Mouse (Mus musculus): ENCODE results near the gene Terb2. TPM values are rescaled to one million over a fixed set of nuclear protein-coding genes. Genes with fewer than 3 reads are reported as not detected.
A peak's percentile ranks its signal among the peaks of the same experiment; 100 is the strongest.

Gene Terb2
- polyA plus RNA-seq, 1 experiment from 2014 or later, result not detected

GRCm38 (mm10) chr2:122156051-122156700 lies 29.9 kb upstream of the Terb2 start:
- 86% methylated on average over 4 of the region's 4 CpGs for WGBS
- H3K9me3 ChIP-seq (ENCODE audit: control insufficient read depth, low read depth, low read length), result no peaks in the 10 kb centered on the region
- no peaks in the 10 kb centered on the region; the same call in 1 of the 2 replicates for H3K36me3 ChIP-seq (ENCODE audit: control insufficient read depth, insufficient read depth, low read length)
- H3K27ac ChIP-seq (ENCODE audit: low read length), result no peak overlapping the region
- H3K9ac ChIP-seq (replicated peaks; ENCODE audit: low read depth, low read length), result no peak overlapping the region
- H3K4me2 ChIP-seq (replicated peaks; ENCODE audit: low read depth, low read length), result no peak overlapping the region
- H3K4me3 ChIP-seq (ENCODE audit: low read depth, low read length), result no peak overlapping the region
- H3K27me3 ChIP-seq (ENCODE audit: control insufficient read depth, insufficient read depth, low read length), result no peaks in the 10 kb centered on the region
- ATAC-seq (ENCODE audit: insufficient number of reproducible peaks, insufficient read depth, low FRiP score, low read depth), result no peak
- peaks cover 5% of the 10 kb centered on the region; the same call in 1 of the 2 replicates for H3K4me1 ChIP-seq (ENCODE audit: control insufficient read depth, insufficient read depth, low read length)

- H3K4me1 ChIP-seq (ENCODE audit: control insufficient read depth, insufficient read depth, low read length), result peaks cover 8% of the 10 kb centered on the region; the same call in 1 of the 2 replicates
- no peak for ATAC-seq (ENCODE audit: insufficient number of reproducible peaks, insufficient read depth, low FRiP score, low read depth)
- no peaks in the 10 kb centered on the region for H3K27me3 ChIP-seq (ENCODE audit: control insufficient read depth, insufficient read depth, low read length)
- H3K9ac ChIP-seq (replicated peaks; ENCODE audit: low read depth, low read length), result no peak overlapping the region
- H3K9me3 ChIP-seq (ENCODE audit: control insufficient read depth, low read depth, low read length), result no peaks in the 10 kb centered on the region
- H3K36me3 ChIP-seq (ENCODE audit: control insufficient read depth, insufficient read depth, low read length), result no peaks in the 10 kb centered on the region
- H3K27ac ChIP-seq (ENCODE audit: low read length), result no peak overlapping the region; the same call in 1 of the 2 replicates
- no peak overlapping the region for H3K4me2 ChIP-seq (replicated peaks; ENCODE audit: low read depth, low read length)
- H3K4me3 ChIP-seq (ENCODE audit: low read depth, low read length), result no peak overlapping the region
Observed at GRCm38 (mm10) chr2:122157561-122157960, 28.5 kb upstream of the Terb2 start.

- Histone ChIP-seq H3K4me2 (replicated peaks; ENCODE audit: low read depth, low read length) (no peak overlapping the region), H3K9ac (replicated peaks; ENCODE audit: low read depth, low read length) (no peak overlapping the region), H3K36me3 (ENCODE audit: control insufficient read depth, insufficient read depth, low read length) (no peaks in the 10 kb centered on the region), H3K27ac (ENCODE audit: low read length) (peak overlapping the region; percentile 29; the same call in 1 of the 2 replicates), H3K27me3 (ENCODE audit: control insufficient read depth, insufficient read depth, low read length) (no peaks in the 10 kb centered on the region), H3K4me1 (ENCODE audit: control insufficient read depth, insufficient read depth, low read length) (peaks cover 8% of the 10 kb centered on the region; the same call in 1 of the 2 replicates), H3K9me3 (ENCODE audit: control insufficient read depth, low read depth, low read length) (no peaks in the 10 kb centered on the region), H3K4me3 (ENCODE audit: low read depth, low read length) (no peak overlapping the region)
- ATAC-seq (ENCODE audit: insufficient number of reproducible peaks, insufficient read depth, low FRiP score, low read depth), result peak; percentile 59; the same call in 1 of the 2 replicates
- 29% methylated on average over 6 of the region's 6 CpGs for WGBS
Observed at GRCm38 (mm10) chr2:122158362-122158802, 27.7 kb upstream of the Terb2 start.

GRCm38 (mm10) chr2:122159667-122160066 lies 26.4 kb upstream of the Terb2 start:
- no peak overlapping the region for H3K27ac ChIP-seq (ENCODE audit: low read length)
- no peaks in the 10 kb centered on the region for H3K9me3 ChIP-seq (ENCODE audit: control insufficient read depth, low read depth, low read length)
- no peak overlapping the region for H3K9ac ChIP-seq (replicated peaks; ENCODE audit: low read depth, low read length)
- H3K36me3 ChIP-seq (ENCODE audit: control insufficient read depth, insufficient read depth, low read length), result no peaks in the 10 kb centered on the region
- WGBS, result 77% methylated on average over 6 of the region's 6 CpGs
- H3K4me1 ChIP-seq (ENCODE audit: control insufficient read depth, insufficient read depth, low read length), result peaks cover 8% of the 10 kb centered on the region; the same call in 1 of the 2 replicates
- no peaks in the 10 kb centered on the region for H3K27me3 ChIP-seq (ENCODE audit: control insufficient read depth, insufficient read depth, low read length)
- ATAC-seq (ENCODE audit: insufficient number of reproducible peaks, insufficient read depth, low FRiP score, low read depth), result no peak
- no peak overlapping the region for H3K4me3 ChIP-seq (ENCODE audit: low read depth, low read length)
- H3K4me2 ChIP-seq (replicated peaks; ENCODE audit: low read depth, low read length), result no peak overlapping the region

GRCm38 (mm10) chr2:122160680-122161079 lies 25.4 kb upstream of the Terb2 start, which contains the start of gene Trim69:
Gene Trim69 (plus strand): TSS chr2:122160700.
- Histone ChIP-seq H3K36me3 (ENCODE audit: control insufficient read depth, insufficient read depth, low read length) (no peaks in the 10 kb centered on the region), H3K27ac (ENCODE audit: low read length) (no peak within 1 kb of the TSS), H3K27me3 (ENCODE audit: control insufficient read depth, insufficient read depth, low read length) (no peaks in the 10 kb centered on the region), H3K4me2 (replicated peaks; ENCODE audit: low read depth, low read length) (no peak within 1 kb of the TSS), H3K4me3 (ENCODE audit: low read depth, low read length) (no peak within 1 kb of the TSS), H3K9ac (replicated peaks; ENCODE audit: low read depth, low read length) (no peak within 1 kb of the TSS), H3K4me1 (ENCODE audit: control insufficient read depth, insufficient read depth, low read length) (peaks cover 8% of the 10 kb centered on the region; the same call in 1 of the 2 replicates), H3K9me3 (ENCODE audit: control insufficient read depth, low read depth, low read length) (no peaks in the 10 kb centered on the region)
- WGBS, result 48% methylated on average over 2 of the region's 2 CpGs
- ATAC-seq (ENCODE audit: insufficient number of reproducible peaks, insufficient read depth, low FRiP score, low read depth), result peak; percentile 51; the same call in 1 of the 2 replicates

- no peak overlapping the region for H3K27ac ChIP-seq (ENCODE audit: low read length)
- no peak for ATAC-seq (ENCODE audit: insufficient number of reproducible peaks, insufficient read depth, low FRiP score, low read depth)
- H3K27me3 ChIP-seq (ENCODE audit: control insufficient read depth, insufficient read depth, low read length), result no peaks in the 10 kb centered on the region
- H3K4me3 ChIP-seq (ENCODE audit: low read depth, low read length), result no peak overlapping the region
- H3K9me3 ChIP-seq (ENCODE audit: control insufficient read depth, low read depth, low read length), result no peaks in the 10 kb centered on the region
- no peak overlapping the region for H3K9ac ChIP-seq (replicated peaks; ENCODE audit: low read depth, low read length)
- H3K36me3 ChIP-seq (ENCODE audit: control insufficient read depth, insufficient read depth, low read length), result no peaks in the 10 kb centered on the region
- WGBS, result 42% methylated on average over 4 of the region's 4 CpGs
- H3K4me2 ChIP-seq (replicated peaks; ENCODE audit: low read depth, low read length), result no peak overlapping the region
- peaks cover 8% of the 10 kb centered on the region; the same call in 1 of the 2 replicates for H3K4me1 ChIP-seq (ENCODE audit: control insufficient read depth, insufficient read depth, low read length)
Observed at GRCm38 (mm10) chr2:122161542-122161941, 24.5 kb upstream of the Terb2 start.

GRCm38 (mm10) chr2:122162529-122162928 lies 23.5 kb upstream of the Terb2 start:
- no peak for ATAC-seq (ENCODE audit: insufficient number of reproducible peaks, insufficient read depth, low FRiP score, low read depth)

GRCm38 (mm10) chr2:122163430-122164195 lies 22.5 kb upstream of the Terb2 start:
- Histone ChIP-seq H3K27me3 (ENCODE audit: control insufficient read depth, insufficient read depth, low read length) (no peaks in the 10 kb centered on the region), H3K9ac (replicated peaks; ENCODE audit: low read depth, low read length) (no peak overlapping the region), H3K36me3 (ENCODE audit: control insufficient read depth, insufficient read depth, low read length) (no peaks in the 10 kb centered on the region), H3K9me3 (ENCODE audit: control insufficient read depth, low read depth, low read length) (no peaks in the 10 kb centered on the region), H3K4me1 (ENCODE audit: control insufficient read depth, insufficient read depth, low read length) (peaks cover 7% of the 10 kb centered on the region; the same call in 1 of the 2 replicates), H3K4me3 (ENCODE audit: low read depth, low read length) (no peak overlapping the region), H3K27ac (ENCODE audit: low read length) (peak overlapping the region; percentile 3; the same call in 1 of the 2 replicates), H3K4me2 (replicated peaks; ENCODE audit: low read depth, low read length) (no peak overlapping the region)
- no peak for ATAC-seq (ENCODE audit: insufficient number of reproducible peaks, insufficient read depth, low FRiP score, low read depth)
- 68% methylated on average over 13 of the region's 13 CpGs for WGBS

More at GRCm38 (mm10) chr2:122162529-122162928, 23.5 kb upstream of the Terb2 start:
- H3K36me3 ChIP-seq (ENCODE audit: control insufficient read depth, insufficient read depth, low read length), result no peaks in the 10 kb centered on the region
- H3K9ac ChIP-seq (replicated peaks; ENCODE audit: low read depth, low read length), result no peak overlapping the region
- H3K4me2 ChIP-seq (replicated peaks; ENCODE audit: low read depth, low read length), result no peak overlapping the region
- H3K4me3 ChIP-seq (ENCODE audit: low read depth, low read length), result no peak overlapping the region
- H3K27me3 ChIP-seq (ENCODE audit: control insufficient read depth, insufficient read depth, low read length), result no peaks in the 10 kb centered on the region
- H3K9me3 ChIP-seq (ENCODE audit: control insufficient read depth, low read depth, low read length), result no peaks in the 10 kb centered on the region
- H3K27ac ChIP-seq (ENCODE audit: low read length), result no peak overlapping the region
- peaks cover 8% of the 10 kb centered on the region; the same call in 1 of the 2 replicates for H3K4me1 ChIP-seq (ENCODE audit: control insufficient read depth, insufficient read depth, low read length)
- 85% methylated on average over 2 of the region's 2 CpGs for WGBS
